Mouse (Mus musculus) liver, embryonic 11.5 days (tissue): ENCODE data around the gene N4bp2. TPM values are rescaled to one million over a fixed set of nuclear protein-coding genes. Genes with fewer than 3 reads are reported as not detected.

ENCODE experiments used
- ATAC-seq: fragments of 200-750 bp; cut with Nextera tagmentation; replicated peaks from 2 replicates; pipeline ENCODE4 v1.8.0; 2017; ENCODE audit warnings: moderate number of reproducible peaks, mild to moderate bottlenecking, moderate TSS enrichment, moderate library complexity; ENCODE audit not compliant: low FRiP score
- DNase-seq: peaks from one replicate; pipeline ENCODE4 v3.0.0-alpha.2; 2017; ENCODE audit warnings: low spot score
- H3K27ac ChIP-seq: fragments of 300-500 bp; sonication (generic); 2 replicates; pipeline ENCODE4 v1.5.1; 2014; ENCODE audit warnings: mild to moderate bottlenecking, low read depth, low read length, control low read depth
- H3K27me3 ChIP-seq: fragments of 300-500 bp; sonication (generic); replicated peaks from 2 replicates; pipeline ENCODE4 v1.6.1; 2014; ENCODE audit warnings: low read length, mixed read lengths; ENCODE audit not compliant: control insufficient read depth, insufficient read depth
- H3K36me3 ChIP-seq: fragments of 300-500 bp; sonication (generic); 2 replicates; pipeline ENCODE4 v1.6.1; 2014; ENCODE audit warnings: mild to moderate bottlenecking, low read length, moderate library complexity, mixed read lengths; ENCODE audit not compliant: control insufficient read depth, insufficient read depth
- H3K4me1 ChIP-seq: fragments of 300-500 bp; sonication (generic); replicated peaks from 2 replicates; pipeline ENCODE4 v1.6.1; 2014; ENCODE audit warnings: low read length, mixed read lengths; ENCODE audit not compliant: control insufficient read depth, insufficient read depth
- H3K4me2 ChIP-seq: fragments of 300-500 bp; sonication (generic); 2 replicates; pipeline ENCODE4 v1.6.1; 2014; ENCODE audit warnings: mild to moderate bottlenecking, control low read depth, moderate library complexity
- H3K4me3 ChIP-seq: fragments of 300-500 bp; sonication (generic); 2 replicates; pipeline ENCODE4 v1.5.1; 2014; ENCODE audit warnings: low read depth, low read length, control low read depth
- H3K9ac ChIP-seq: fragments of 300-500 bp; sonication (generic); 2 replicates; pipeline ENCODE4 v1.6.1; 2014; ENCODE audit warnings: low read depth, low read length, control low read depth
- H3K9me3 ChIP-seq: fragments of 300-500 bp; sonication (generic); 2 replicates; pipeline ENCODE4 v1.6.1; 2016; ENCODE audit warnings: low read length, inconsistent platforms, mixed read lengths; ENCODE audit not compliant: control insufficient read depth
- WGBS: fragments of 180-500 bp; shearing (Covaris S2); extraction: QIAGEN DNeasy Blood & Tissue Kit; methylation state at CpG from one replicate; pipeline ENCODE4 v1.1.7; 2014; 5-methylcytosine and 5-hydroxymethylcytosine counted together
- polyA plus RNA-seq: library from polyadenylated mRNA; unstranded; fragments of >200 nt; fragmentation: Nextera tagmentation; extraction: Ambion mirVana; gene quantifications from 2 replicates; pipeline ENCODE4 v1.2.1, GENCODE M21; 2014

The N4bp2 gene
- polyA plus RNA-seq, 1 experiment from 2014 or later: 28.2 TPM

- ATAC-seq (no peak), DNase-seq (no peak)
- Histone ChIP-seq H3K9me3 (no peaks in the 10 kb centered on the region), H3K4me1 (no peaks in the 10 kb centered on the region), H3K9ac (no peak overlapping the region), H3K27me3 (no peaks in the 10 kb centered on the region), H3K36me3 (no peaks in the 10 kb centered on the region), H3K4me3 (no peak overlapping the region), H3K27ac (no peak overlapping the region), H3K4me2 (no peak overlapping the region)
- WGBS: 85% methylated on average over 7 of the region's 7 CpGs
Measured at GRCm38 (mm10) chr5:65847656-65848055, 84.3 kb downstream of the N4bp2 start.

- ATAC-seq (no peak), DNase-seq (no peak)
- Histone ChIP-seq H3K27ac (no peak overlapping the region), H3K27me3 (no peaks in the 10 kb centered on the region), H3K36me3 (no peaks in the 10 kb centered on the region), H3K9me3 (no peaks in the 10 kb centered on the region), H3K4me3 (no peak overlapping the region), H3K4me2 (no peak overlapping the region), H3K9ac (no peak overlapping the region), H3K4me1 (no peaks in the 10 kb centered on the region)
- 69% methylated on average over 11 of the region's 11 CpGs for WGBS
Measured at GRCm38 (mm10) chr5:65850765-65851164, 87.4 kb downstream of the N4bp2 start.

GRCm38 (mm10) chr5:65854786-65855191 is 91.5 kb downstream of the N4bp2 start:
- WGBS: 70% methylated on average over 8 of the region's 8 CpGs
- Histone ChIP-seq H3K27ac (no peak overlapping the region), H3K9ac (no peak overlapping the region), H3K27me3 (no peaks in the 10 kb centered on the region), H3K9me3 (no peaks in the 10 kb centered on the region), H3K4me3 (no peak overlapping the region), H3K4me2 (no peak overlapping the region), H3K4me1 (peaks cover 7% of the 10 kb centered on the region; the same call in 1 of the 2 replicates), H3K36me3 (no peaks in the 10 kb centered on the region)
- DNase-seq (no peak), ATAC-seq (no peak)

- H3K27ac ChIP-seq: no peak overlapping the region
- no peak overlapping the region for H3K9ac ChIP-seq
- DNase-seq: no peak
- no peak for ATAC-seq
- no peaks in the 10 kb centered on the region for H3K36me3 ChIP-seq
- H3K9me3 ChIP-seq: no peaks in the 10 kb centered on the region
- H3K4me2 ChIP-seq: no peak overlapping the region
- H3K27me3 ChIP-seq: no peaks in the 10 kb centered on the region
- H3K4me3 ChIP-seq: no peak overlapping the region
- H3K4me1 ChIP-seq: peaks cover 7% of the 10 kb centered on the region; the same call in 1 of the 2 replicates
- 61% methylated on average over 3 of the region's 3 CpGs for WGBS
Measured at GRCm38 (mm10) chr5:65855571-65855970, 92.2 kb downstream of the N4bp2 start.

- H3K27me3 ChIP-seq: no peaks in the 10 kb centered on the region
- no peak overlapping the region for H3K27ac ChIP-seq
- no peaks in the 10 kb centered on the region for H3K36me3 ChIP-seq
- H3K9me3 ChIP-seq: no peaks in the 10 kb centered on the region
- H3K4me3 ChIP-seq: no peak overlapping the region
- H3K4me2 ChIP-seq: no peak overlapping the region
- WGBS: 71% methylated on average over 17 of the region's 17 CpGs
- DNase-seq (no peak), ATAC-seq (no peak)
- H3K9ac ChIP-seq: no peak overlapping the region
- peaks cover 7% of the 10 kb centered on the region; the same call in 1 of the 2 replicates for H3K4me1 ChIP-seq
Measured at GRCm38 (mm10) chr5:65856591-65857411, 93.5 kb downstream of the N4bp2 start.

- ATAC-seq (no peak; the same call in 1 of the 2 replicates), DNase-seq (no peak)
- no peaks in the 10 kb centered on the region for H3K9me3 ChIP-seq
- no peak overlapping the region for H3K4me2 ChIP-seq
- no peaks in the 10 kb centered on the region for H3K27me3 ChIP-seq
- no peak overlapping the region for H3K9ac ChIP-seq
- no peak overlapping the region for H3K4me3 ChIP-seq
- 67% methylated on average over 12 of the region's 12 CpGs for WGBS
- H3K27ac ChIP-seq: no peak overlapping the region
- H3K36me3 ChIP-seq: no peaks in the 10 kb centered on the region
- peaks cover 7% of the 10 kb centered on the region; the same call in 1 of the 2 replicates for H3K4me1 ChIP-seq
Measured at GRCm38 (mm10) chr5:65857935-65858334, 94.6 kb downstream of the N4bp2 start.

- Histone ChIP-seq H3K4me3 (no peak overlapping the region), H3K36me3 (no peaks in the 10 kb centered on the region), H3K27me3 (no peaks in the 10 kb centered on the region), H3K4me1 (peaks cover 7% of the 10 kb centered on the region; the same call in 1 of the 2 replicates), H3K9ac (no peak overlapping the region), H3K27ac (no peak overlapping the region), H3K4me2 (no peak overlapping the region), H3K9me3 (no peaks in the 10 kb centered on the region)
- 87% methylated on average over 4 of the region's 6 CpGs for WGBS
- no peak for ATAC-seq
- no peak for DNase-seq
Measured at GRCm38 (mm10) chr5:65858355-65858754, 95.0 kb downstream of the N4bp2 start.

- H3K36me3 ChIP-seq: no peaks in the 10 kb centered on the region
- H3K27ac ChIP-seq: no peak overlapping the region
- no peaks in the 10 kb centered on the region for H3K9me3 ChIP-seq
- no peak for DNase-seq
- ATAC-seq: no peak
- H3K4me1 ChIP-seq: peaks cover 7% of the 10 kb centered on the region; the same call in 1 of the 2 replicates
- no peaks in the 10 kb centered on the region for H3K27me3 ChIP-seq
- no peak overlapping the region for H3K4me3 ChIP-seq
- 68% methylated on average over 12 of the region's 12 CpGs for WGBS
- no peak overlapping the region for H3K4me2 ChIP-seq
- H3K9ac ChIP-seq: no peak overlapping the region
Measured at GRCm38 (mm10) chr5:65858898-65859297, 95.6 kb downstream of the N4bp2 start.

- Histone ChIP-seq H3K27ac (no peak overlapping the region), H3K4me2 (no peak overlapping the region), H3K36me3 (no peaks in the 10 kb centered on the region), H3K4me1 (peaks cover 7% of the 10 kb centered on the region; the same call in 1 of the 2 replicates), H3K27me3 (no peaks in the 10 kb centered on the region), H3K9ac (no peak overlapping the region), H3K9me3 (no peaks in the 10 kb centered on the region), H3K4me3 (no peak overlapping the region)
- WGBS: 71% methylated on average over 6 of the region's 6 CpGs
- DNase-seq (no peak), ATAC-seq (no peak)
Measured at GRCm38 (mm10) chr5:65859396-65859795, 96.1 kb downstream of the N4bp2 start.
